Mouse (Mus musculus) adrenal gland, postnatal 4 days (tissue): ENCODE data around the gene Gpr137. TPM values are rescaled to one million over a fixed set of nuclear protein-coding genes. Genes with fewer than 3 reads are reported as not detected.

Experiments
- DNase-seq, 2 experiments: peaks; one replicate each; pipeline ENCODE4 v3.0.0; 2021 to 2022; ENCODE audit warnings: low spot score in 2 of 2, mixed read lengths in 2 of 2
- total RNA-seq, 2 experiments: library from RNA; stranded (reverse); gene quantifications; 2 replicates each; pipeline ENCODE4 v1.2.3; 2021

The Gpr137 gene
- total RNA-seq, 2 experiments from 2014 or later, result 41.2 to 43.8 TPM

DNA sequence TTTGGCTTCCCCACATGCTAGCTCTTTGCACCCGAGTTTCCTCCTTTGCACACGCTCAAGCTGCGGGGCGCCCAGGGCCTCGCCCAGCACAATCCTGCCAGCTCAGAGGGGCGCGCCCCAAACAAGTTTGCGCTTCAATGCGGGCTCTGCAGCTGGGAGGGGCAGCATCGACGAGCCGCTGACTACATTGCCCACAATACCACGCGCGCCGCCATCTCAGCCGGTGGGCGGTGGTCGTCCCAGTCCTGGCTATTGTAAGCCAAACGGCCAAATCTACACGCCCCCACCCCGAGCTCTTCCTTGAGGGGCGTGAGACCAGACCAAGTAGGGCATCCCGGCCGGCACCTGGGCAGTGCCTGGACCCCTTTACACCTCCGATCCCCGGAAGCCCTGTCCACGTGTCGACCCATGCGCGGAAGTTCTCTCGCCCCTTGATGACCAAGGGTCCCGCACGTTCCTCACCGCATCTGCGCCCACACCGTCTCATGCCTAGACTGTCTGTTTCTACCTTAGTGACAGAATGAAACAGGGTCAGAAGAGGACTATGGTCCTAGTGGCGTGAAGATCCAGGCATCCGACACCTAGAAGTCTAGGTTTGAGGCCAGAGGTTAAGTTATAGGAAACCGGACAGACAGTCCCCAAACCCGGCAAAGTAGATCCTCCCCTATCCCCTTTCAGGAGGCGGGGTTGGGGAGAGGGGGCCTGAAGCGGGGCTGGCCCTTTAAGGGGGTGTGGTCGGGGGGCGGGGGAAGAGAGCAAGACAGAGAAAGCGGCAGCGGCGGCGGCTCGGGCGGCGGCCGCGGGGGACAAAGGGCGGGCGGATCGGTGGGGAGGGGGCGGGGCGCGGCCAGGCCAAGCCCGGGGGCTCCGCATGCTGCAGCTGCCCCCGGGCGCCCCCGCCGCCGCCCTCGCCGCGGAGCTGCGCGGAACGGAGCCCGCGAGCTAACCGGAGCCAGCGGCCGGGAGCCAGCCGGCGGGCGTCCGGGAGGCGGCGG lies 32.2 kb upstream of the Gpr137 start, which contains the start of gene Ppp1r14b:
Ppp1r14b (plus strand) TSS at position 758 of the 995 bp plus-strand sequence.
- DNase-seq, result peak in 1 of 2 experiments; percentile 70

DNA sequence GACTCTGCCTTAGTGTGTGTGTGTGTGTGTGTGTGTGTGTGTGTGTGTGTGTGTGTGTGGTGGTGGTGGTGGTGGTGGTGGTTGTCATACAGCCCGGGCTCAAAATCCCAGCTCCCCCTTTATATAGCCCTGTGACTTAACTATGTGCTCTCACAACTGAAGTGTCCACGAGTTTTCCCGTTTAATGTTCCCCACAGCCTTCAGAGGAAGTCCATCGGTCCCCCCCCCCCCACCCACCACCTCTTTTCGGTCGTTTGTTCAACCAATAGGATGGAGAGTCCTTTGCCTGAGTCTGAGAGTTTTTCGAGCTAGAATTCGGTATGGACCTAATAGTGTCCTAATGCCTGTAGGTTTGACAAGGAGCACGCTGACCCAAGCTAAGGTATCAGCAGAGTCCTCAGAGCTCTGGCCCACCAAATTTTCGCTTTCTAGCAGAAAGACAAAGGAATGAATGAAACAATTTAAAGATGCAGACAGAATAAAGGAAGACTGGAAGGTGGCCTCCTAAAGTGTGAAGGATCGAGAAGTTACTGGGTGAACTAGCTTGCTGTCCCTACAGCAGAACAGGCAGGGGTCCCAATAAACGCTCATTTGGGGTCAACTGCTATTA lies 31.4 kb upstream of the Gpr137 start:
- DNase-seq, result no peak

DNA sequence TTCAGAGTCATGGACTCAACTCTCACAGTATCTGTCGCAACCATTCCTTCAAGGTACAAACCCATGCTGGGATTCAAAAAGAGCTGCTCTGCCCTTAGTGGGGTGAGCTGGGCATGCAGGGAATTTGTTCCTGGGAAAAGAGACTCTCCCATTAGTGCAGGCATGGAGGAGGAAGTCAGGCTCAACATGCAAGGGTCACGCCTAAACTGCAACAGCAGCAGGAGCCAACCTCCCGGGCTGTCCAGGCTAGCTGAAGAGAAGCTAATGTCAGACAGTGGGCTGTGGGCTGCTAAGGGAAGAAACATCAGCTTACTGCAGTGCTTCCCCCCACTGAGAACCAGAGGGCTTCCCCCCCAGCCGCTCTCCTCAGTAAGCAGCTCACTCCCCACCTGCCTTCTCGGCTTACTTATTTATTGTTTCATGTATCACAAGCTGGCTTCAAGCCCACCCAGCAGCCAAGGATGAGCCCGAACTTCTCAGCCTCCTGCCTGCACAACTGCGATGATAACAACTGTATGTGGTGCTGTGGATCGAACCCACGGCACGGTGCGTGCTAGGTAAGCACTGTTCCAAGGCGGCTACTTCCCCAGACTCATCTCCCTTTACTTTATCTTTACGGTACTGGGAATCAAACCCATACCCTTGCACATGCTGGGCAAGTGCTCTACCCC lies 30.1 kb upstream of the Gpr137 start:
- DNase-seq, result no peak

DNA sequence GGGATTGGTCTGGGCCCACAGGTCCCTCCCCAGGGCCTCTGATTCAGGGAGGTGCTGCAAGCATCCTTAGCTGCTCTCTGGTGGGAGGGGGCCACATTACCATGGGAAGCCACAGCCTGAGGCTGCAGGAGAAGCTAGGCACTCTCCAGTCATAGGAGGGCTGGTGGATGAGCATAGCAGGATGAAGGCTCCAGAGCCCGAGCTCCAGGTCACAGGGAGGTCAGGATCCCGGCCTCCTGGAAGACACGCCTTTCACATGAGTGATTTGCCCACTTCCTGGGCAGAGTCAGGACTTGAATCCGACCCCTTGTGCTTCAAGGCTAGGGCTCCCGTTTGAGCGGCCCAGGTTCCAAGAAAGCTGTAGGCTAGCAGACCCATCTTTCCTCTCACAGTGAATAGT lies 29.4 kb upstream of the Gpr137 start:
- DNase-seq, result no peak

- no peak for DNase-seq
Measured at GRCm38 (mm10) chr19:6970460-6971085, 28.3 kb upstream of the Gpr137 start.

DNA sequence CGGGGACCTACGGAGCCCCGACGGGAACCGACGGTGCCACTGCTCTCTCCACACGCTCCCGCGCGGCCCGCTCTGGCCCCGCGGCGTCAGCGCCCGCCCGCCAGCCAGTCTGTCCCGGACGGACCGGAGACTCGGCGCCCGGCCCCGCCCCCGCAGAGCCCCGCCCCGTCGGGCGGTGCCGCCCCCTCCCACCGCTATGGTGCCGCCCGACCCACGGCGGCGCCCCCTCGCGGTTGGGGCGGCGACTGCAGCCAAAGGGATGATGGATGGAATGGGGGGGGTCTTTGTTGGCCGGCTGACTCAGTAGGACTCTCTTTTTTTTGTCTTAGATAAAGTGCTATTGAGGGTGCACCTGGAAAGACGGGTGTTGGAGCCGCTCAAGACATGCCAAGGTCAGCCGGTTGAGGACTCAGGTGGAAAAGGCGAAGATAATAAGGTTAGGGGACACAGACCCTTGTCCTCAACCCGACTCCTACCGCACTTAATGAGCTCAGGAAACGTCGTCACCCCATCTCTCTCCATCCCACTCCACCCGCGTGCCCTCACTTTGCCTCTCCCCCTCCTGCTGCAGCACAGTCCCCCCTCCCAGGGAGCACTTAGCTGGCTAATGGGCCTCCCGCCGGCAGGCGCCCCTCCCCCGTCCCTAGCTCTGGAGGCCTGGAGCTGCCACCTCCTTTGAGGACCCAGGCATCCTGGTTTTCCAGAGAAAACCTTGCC lies 27.5 kb upstream of the Gpr137 start:
- peak; percentile 66 to 73 for DNase-seq

DNA sequence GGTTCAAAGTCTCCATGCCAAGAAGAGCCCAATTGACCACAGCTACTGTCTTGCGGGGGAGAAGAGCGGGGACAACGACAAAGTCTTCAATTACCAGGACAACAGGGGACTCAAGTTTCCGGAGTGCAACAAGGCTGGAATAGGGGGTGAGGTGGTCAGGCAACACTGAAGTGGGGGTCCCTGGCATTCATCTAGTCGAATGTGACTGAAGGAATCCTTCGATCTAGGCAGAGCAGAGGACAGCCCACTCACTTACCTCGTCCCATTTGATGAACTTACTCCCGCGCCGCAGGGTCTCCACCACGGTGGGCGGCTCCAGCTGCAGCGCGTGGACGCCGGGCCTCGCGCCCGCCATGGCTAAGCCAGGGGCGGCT lies 27.0 kb upstream of the Gpr137 start:
- DNase-seq, result no peak

GRCm38 (mm10) chr19:6968491-6969271 lies 26.4 kb upstream of the Gpr137 start:
- DNase-seq, result no peak

- no peak for DNase-seq
Measured at GRCm38 (mm10) chr19:6956461-6956860, 14.2 kb upstream of the Gpr137 start.

- no peak for DNase-seq
Measured at GRCm38 (mm10) chr19:6955424-6955823, 13.1 kb upstream of the Gpr137 start.

DNA sequence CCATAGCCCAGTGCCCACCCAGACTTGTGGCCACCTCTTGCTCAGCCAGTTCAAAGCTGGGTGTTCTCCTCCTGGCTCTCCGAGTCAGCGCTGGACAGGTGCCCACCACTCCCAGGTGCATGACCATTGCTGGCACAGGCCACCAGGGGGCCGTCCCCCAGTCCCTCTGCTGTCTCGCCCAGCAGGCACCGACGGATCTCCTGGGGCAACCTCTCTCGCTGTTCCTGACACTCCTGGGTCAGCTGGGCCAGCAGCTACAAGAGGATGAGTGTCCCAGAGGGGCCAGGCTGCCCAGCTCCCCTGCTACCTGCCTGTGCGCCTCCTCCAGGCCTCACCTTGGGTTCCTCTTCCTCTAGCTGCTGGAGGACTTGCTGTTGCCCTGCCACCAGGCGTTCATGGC lies 11.8 kb upstream of the Gpr137 start:
- no peak for DNase-seq

- DNase-seq, result peak in 1 of 2 experiments; percentile 49
Measured at GRCm38 (mm10) chr19:6952712-6953037, 10.4 kb upstream of the Gpr137 start.

- peak; percentile 71 to 73 for DNase-seq
Measured at GRCm38 (mm10) chr19:6951994-6952711, 9.9 kb upstream of the Gpr137 start.

GRCm38 (mm10) chr19:6951381-6951968 lies 9.2 kb upstream of the Gpr137 start:
- DNase-seq, result peak; percentile 70 to 83

DNA sequence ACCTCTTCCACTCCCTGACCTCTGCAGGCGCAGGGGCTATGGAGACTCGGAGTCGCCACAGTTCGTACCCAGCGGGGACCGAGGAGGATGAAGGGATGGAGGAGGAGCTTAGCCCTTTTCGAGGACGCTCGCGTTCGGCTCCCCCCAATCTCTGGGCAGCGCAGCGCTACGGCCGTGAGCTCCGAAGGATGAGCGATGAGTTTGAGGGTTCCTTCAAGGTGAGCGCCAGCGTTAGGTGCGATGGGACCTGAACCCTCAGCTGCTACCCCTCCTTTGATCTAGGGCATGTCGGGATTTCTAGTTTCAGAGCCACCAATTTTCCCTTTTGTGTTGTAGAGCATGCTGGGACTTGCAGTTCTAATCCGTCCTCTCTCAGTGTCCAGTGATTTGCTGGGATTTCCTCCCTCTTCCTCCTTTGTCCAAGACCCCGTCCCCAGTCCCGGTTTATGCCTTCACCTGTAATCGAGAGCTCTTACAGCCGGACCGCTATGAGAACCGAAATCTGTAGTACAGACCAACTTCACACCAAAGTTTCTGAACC lies 8.4 kb upstream of the Gpr137 start:
- DNase-seq, result no peak

- no peak for DNase-seq
Measured at GRCm38 (mm10) chr19:6949951-6950350, 7.7 kb upstream of the Gpr137 start.

DNA sequence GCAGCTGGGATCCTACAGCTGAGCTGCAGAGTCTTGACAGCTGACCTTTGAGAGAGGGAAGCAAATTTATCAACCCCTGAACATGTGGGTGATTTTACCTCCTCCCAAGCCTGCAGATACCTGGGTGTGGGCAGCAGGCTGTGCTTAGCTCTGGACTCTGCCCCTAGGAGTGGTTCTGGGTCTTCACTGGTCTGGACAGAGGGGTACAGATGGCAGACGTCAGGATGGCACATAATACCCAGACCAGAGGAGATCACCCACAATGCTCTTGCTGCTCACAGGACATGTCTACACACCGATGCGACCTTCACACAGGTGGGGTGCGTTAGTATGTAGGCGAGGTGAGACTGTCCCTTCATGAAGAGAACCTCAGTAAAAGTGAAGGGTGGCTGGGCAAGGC lies 7.3 kb upstream of the Gpr137 start:
- no peak for DNase-seq

- DNase-seq, result no peak
Measured at GRCm38 (mm10) chr19:6948186-6948585, 5.9 kb upstream of the Gpr137 start.

GRCm38 (mm10) chr19:6947742-6948141 lies 5.5 kb upstream of the Gpr137 start:
- DNase-seq, result no peak
